Mouse (Mus musculus) stomach, postnatal 0 days (tissue): ENCODE measurements at regions not wholly inside any gene's neighbourhood (a gene's known extent, or its start where the extent isn't known, plus 50 kb on each side); places are given as distances from the start of the nearest gene placed in this dataset.
A peak's percentile ranks its signal among the peaks of the same experiment; 100 is the strongest.

ENCODE experiments used
- ATAC-seq: fragments of 200-750 bp; cut with Nextera tagmentation; 2 replicates; pipeline ENCODE4 v1.8.0; 2017; ENCODE audit not compliant: low FRiP score, low TSS enrichment
- DNase-seq: peaks from one replicate; pipeline ENCODE4 v3.0.0-alpha.2; 2016; ENCODE audit warnings: low spot score
- H3K27ac ChIP-seq: fragments of 300-500 bp; sonication (generic); replicated peaks from 2 replicates; pipeline ENCODE4 v1.5.1; 2014; ENCODE audit warnings: mild to moderate bottlenecking, control low read depth
- H3K27me3 ChIP-seq: fragments of 300-500 bp; sonication (generic); 2 replicates; pipeline ENCODE4 v1.6.1; 2014; ENCODE audit warnings: low read length; ENCODE audit not compliant: control insufficient read depth, insufficient read depth
- H3K36me3 ChIP-seq: fragments of 300-500 bp; sonication (generic); 2 replicates; pipeline ENCODE4 v1.6.1; 2014; ENCODE audit warnings: low read length, mixed read lengths; ENCODE audit not compliant: control insufficient read depth, insufficient read depth
- H3K4me1 ChIP-seq: fragments of 300-500 bp; sonication (generic); replicated peaks from 2 replicates; pipeline ENCODE4 v1.6.1; 2014; ENCODE audit warnings: antibody characterized with exemption; ENCODE audit not compliant: control insufficient read depth, insufficient read depth
- H3K4me2 ChIP-seq: fragments of 300-500 bp; sonication (generic); replicated peaks from 2 replicates; pipeline ENCODE4 v1.6.1; 2014; ENCODE audit warnings: low read depth, mild to moderate bottlenecking, control low read depth, moderate library complexity
- H3K4me3 ChIP-seq: fragments of 300-500 bp; sonication (generic); 2 replicates; pipeline ENCODE4 v1.5.1; 2014; ENCODE audit warnings: low read depth, low read length, control low read depth
- H3K9ac ChIP-seq: fragments of 300-500 bp; sonication (generic); 2 replicates; pipeline ENCODE4 v1.6.1; 2014; ENCODE audit warnings: mild to moderate bottlenecking, low read length, control low read depth, mixed read lengths
- H3K9me3 ChIP-seq: fragments of 300-500 bp; sonication (generic); 2 replicates; pipeline ENCODE4 v1.6.1; 2016; ENCODE audit warnings: low read length; ENCODE audit not compliant: control insufficient read depth
- CTCF ChIP-seq: IDR thresholded peaks from 2 replicates; pipeline ENCODE4 v1.5.1; 2016; ENCODE audit warnings: antibody characterized with exemption, low read depth, mild to moderate bottlenecking, moderate library complexity
- EP300 ChIP-seq: optimal IDR thresholded peaks from 2 replicates; pipeline ENCODE3; 2016; ENCODE audit warnings: antibody characterized with exemption
- WGBS: fragments of 180-500 bp; shearing (Covaris S2); extraction: QIAGEN DNeasy Blood & Tissue Kit; methylation state at CpG from one replicate; pipeline ENCODE4 v1.1.7; 2014; 5-methylcytosine and 5-hydroxymethylcytosine counted together

DNA sequence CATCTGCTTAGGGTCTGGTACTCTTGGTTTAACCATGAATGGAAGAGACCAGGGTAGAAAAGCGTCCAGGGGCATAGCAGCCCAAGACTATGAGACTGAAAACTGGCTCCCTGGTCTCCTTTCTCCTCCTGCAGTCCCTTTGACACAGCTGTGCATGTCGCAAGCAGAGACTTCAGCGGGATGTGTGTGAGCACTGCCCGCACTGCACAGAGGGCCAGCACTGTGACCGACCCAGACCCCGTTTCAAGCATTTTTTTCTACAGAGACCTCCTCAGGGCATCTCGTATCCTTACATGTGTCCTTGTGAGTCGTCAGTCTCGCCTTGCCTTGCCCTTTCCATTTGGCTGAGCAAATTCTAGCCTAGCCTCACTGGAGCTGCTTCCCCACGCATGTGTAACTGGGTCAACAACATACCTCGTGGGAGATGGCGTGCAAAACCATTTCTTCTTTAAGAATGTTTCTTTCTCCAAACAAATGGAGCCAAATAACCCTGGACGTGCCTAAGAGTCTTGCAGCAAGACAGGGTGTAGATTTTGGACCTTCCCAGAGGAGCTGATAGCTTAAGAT is 82.6 kb downstream of the Fam110c start:
- no peak overlapping the region for H3K9ac ChIP-seq
- no peak overlapping the region for H3K4me2 ChIP-seq
- no peaks in the 10 kb centered on the region for H3K27me3 ChIP-seq
- ATAC-seq, result no peak
- no peaks in the 10 kb centered on the region for H3K4me1 ChIP-seq
- no peaks in the 10 kb centered on the region for H3K36me3 ChIP-seq
- H3K27ac ChIP-seq, result 0 out of 2 replicates have a peak overlapping the region, but pooled peaks have one; percentile 53
- no peak for TF ChIP-seq EP300
- TF ChIP-seq CTCF, result no peak
- DNase-seq, result no peak
- no peak overlapping the region for H3K4me3 ChIP-seq
- whole genome bisulfite sequencing, result 66% methylated on average over 13 of the region's 13 CpGs
- H3K9me3 ChIP-seq, result no peaks in the 10 kb centered on the region

DNA sequence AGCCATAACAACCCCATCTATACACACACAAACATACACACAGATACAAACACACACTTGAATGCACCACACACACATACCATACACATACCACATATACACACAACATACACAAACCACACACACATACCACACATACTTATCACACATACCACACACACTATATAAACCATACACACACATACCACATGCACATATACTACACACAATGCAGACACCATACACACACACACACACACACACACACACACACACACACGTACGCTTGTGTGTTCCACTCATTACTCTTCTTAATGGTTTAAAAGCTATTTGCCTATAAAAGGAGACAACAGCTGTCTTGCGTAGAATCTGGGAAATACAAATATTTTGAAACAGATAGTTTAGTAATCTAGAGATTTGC is 83.1 kb upstream of the Gm6993 start:
- 74% methylated on average over 3 of the region's 3 CpGs for WGBS
- no peak overlapping the region for H3K9ac ChIP-seq
- H3K4me1 ChIP-seq, result no peaks in the 10 kb centered on the region
- no peaks in the 10 kb centered on the region for H3K36me3 ChIP-seq
- no peaks in the 10 kb centered on the region for H3K27me3 ChIP-seq
- ATAC-seq, result no peak
- H3K27ac ChIP-seq, result no peak overlapping the region; the same call in 1 of the 2 replicates
- no peak for DNase-seq
- H3K4me2 ChIP-seq, result no peak overlapping the region
- no peaks in the 10 kb centered on the region for H3K9me3 ChIP-seq
- TF ChIP-seq CTCF, result no peak
- TF ChIP-seq EP300, result no peak
- H3K4me3 ChIP-seq, result no peak overlapping the region

DNA sequence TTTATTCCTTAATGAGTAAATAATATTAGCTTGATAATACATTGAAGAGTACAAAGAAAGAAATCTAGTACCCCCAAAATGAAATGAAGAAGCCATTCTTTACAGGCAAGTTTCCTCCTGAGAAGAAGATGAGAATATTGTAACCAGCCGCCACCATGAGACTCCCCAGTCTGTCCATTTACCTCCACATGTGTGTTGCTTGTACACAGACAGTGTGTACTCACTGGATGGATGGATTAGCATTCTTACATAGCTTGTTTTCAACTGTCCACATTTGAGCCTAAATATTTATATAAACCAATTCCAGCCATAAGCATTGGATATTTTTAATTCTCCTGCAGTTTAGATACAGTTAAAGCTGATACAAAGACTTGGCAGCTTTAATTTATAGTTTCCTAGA is 82.7 kb upstream of the Gm6993 start:
- DNase-seq (no peak), ATAC-seq (no peak)
- Histone ChIP-seq H3K4me1 (no peaks in the 10 kb centered on the region), H3K27me3 (no peaks in the 10 kb centered on the region), H3K4me3 (no peak overlapping the region), H3K9ac (no peak overlapping the region), H3K36me3 (no peaks in the 10 kb centered on the region), H3K4me2 (no peak overlapping the region), H3K9me3 (no peaks in the 10 kb centered on the region), H3K27ac (no peak overlapping the region)
- whole genome bisulfite sequencing, result 72% methylated on average over 1 of the region's 1 CpGs
- no peak for TF ChIP-seq CTCF
- TF ChIP-seq EP300, result no peak

DNA sequence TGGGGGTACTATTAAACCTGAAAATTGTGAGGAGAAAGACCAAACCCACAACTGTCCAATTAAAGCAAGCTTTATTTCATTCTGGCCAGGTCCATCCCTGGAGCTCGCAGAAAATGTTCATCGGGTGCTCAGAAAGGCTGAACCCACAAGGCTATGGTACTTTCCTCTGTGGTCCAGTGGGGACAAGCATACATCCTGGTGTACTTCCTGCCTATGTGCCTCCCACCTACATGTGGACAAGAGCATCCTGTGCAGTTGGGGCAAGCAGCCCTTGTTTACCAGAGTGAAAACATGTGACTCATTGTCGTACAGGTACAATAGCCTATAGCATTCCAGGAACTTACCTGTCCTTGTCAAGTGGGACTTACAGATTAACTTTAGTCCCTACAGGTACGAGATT is 81.7 kb upstream of the Gm6993 start:
- DNase-seq (no peak), ATAC-seq (no peak)
- H3K36me3 ChIP-seq, result no peaks in the 10 kb centered on the region
- H3K9me3 ChIP-seq, result no peaks in the 10 kb centered on the region
- H3K4me2 ChIP-seq, result no peak overlapping the region
- H3K27me3 ChIP-seq, result no peaks in the 10 kb centered on the region
- no peak overlapping the region for H3K4me3 ChIP-seq
- H3K9ac ChIP-seq, result no peak overlapping the region
- 78% methylated on average over 4 of the region's 4 CpGs for WGBS
- TF ChIP-seq EP300 (no peak), CTCF (no peak)
- no peak overlapping the region for H3K27ac ChIP-seq
- no peaks in the 10 kb centered on the region for H3K4me1 ChIP-seq

DNA sequence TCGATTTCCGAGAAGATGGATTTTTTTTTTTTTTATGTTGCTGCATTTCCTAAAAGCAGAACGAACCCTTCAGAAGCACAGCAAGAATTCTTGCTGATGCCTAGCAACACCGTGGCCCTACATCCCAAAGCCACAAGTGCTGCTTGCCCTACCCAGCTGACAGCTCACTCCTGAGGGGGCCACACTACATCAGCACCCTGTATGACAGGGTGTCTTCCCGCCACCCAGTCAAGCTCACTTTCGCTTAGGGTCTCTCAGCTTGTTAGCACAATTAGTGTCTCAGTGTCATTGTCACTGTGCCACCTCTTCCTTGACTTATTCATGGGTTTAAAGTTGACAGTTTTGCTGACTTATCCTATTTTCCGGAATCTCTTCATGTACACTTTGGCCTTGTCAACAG is 81.2 kb upstream of the Gm6993 start:
- H3K9me3 ChIP-seq, result no peaks in the 10 kb centered on the region
- no peak overlapping the region for H3K4me2 ChIP-seq
- no peak overlapping the region for H3K4me3 ChIP-seq
- DNase-seq (no peak), ATAC-seq (no peak)
- H3K9ac ChIP-seq, result no peak overlapping the region
- H3K27ac ChIP-seq, result no peak overlapping the region
- TF ChIP-seq CTCF (no peak), EP300 (no peak)
- H3K27me3 ChIP-seq, result no peaks in the 10 kb centered on the region
- WGBS, result 63% methylated on average over 7 of the region's 7 CpGs
- H3K4me1 ChIP-seq, result no peaks in the 10 kb centered on the region
- no peaks in the 10 kb centered on the region for H3K36me3 ChIP-seq

DNA sequence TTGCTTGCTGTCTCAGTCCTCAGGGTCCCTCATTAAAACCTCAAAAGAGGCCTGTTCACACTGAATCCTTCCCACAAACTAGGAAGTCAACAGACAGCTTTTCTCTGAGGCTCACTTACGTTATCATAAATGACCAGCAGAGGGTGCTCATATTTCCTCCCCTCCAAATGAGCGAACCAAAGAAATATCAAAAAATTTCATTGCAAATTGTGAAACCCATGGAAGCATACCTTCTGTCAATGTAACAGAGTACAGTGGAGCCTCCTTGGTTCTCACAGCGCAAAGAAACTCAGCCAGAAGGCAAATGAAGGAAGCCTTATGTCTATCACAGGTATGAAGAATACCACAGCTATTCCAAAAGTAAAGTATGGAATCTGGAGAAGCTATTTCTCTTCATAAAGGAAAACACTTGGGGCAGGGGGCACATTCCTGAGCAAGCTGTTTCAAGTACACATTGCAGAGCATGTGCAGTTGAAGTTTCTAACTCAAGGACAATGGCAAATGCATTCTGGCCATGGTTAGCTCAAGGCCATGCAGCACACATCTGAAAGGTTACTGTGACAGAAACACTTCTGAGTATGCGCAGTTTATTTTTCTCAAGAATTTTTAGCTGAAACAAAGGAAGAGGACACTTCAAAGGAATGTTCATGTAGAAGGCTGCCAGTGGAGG is 72.2 kb upstream of the Gm6993 start:
- no peak for ATAC-seq
- Histone ChIP-seq H3K4me2 (no peak overlapping the region), H3K27ac (no peak overlapping the region), H3K4me3 (no peak overlapping the region), H3K27me3 (no peaks in the 10 kb centered on the region), H3K9ac (no peak overlapping the region), H3K36me3 (no peaks in the 10 kb centered on the region), H3K4me1 (no peaks in the 10 kb centered on the region; the same call in 1 of the 2 replicates), H3K9me3 (no peaks in the 10 kb centered on the region)
- TF ChIP-seq EP300, result no peak
- peak; percentile 83 for TF ChIP-seq CTCF
- no peak for DNase-seq
- WGBS, result 36% methylated on average over 4 of the region's 4 CpGs
